Mouse (Mus musculus): Measurements from ENCODE around the gene Wnt5b. TPM values are rescaled to one million over a fixed set of nuclear protein-coding genes. Genes with fewer than 3 reads are reported as not detected.

Wnt5b gene
- 0.87 TPM for polyA plus RNA-seq (2017; shearing (Covaris generic))

DNA sequence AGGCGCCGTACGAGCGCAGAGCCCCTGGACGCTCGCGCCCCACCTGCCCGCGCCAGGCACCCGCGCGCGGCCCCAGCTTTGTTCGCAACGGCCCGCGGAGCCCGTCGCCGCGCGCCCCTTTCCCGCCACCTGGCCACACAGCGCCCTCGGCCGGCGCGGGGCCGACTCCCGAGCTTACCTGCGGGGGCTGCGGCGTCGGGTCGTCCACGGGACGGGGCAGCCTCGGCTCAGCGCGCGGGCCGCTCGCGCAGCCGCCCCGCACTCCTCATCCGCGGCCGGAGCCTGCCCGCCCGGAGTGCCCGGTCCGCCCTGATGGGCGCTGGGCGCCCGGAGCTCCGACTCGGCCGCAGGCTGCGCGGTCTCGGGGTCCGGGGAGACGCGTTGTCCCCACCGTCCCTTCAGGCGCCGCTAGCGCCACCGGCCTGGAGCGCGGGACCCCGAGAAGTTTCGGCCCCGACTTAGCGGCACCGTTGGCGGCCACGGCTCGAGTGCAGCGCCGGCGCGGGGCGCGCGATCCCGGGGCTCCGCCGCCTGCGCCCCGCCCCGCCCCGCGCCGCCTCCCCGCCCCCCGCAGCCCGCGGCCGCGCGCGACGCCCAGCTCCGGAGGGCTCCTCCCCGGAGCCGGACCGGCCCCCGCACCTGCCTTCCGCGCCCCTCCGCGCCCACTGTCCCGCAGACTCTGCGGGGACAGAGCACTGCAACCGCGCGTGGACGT lies at the start of gene Wnt5b:
TSS of gene Wnt5b (minus strand) at position 545 of the 715 bp plus-strand sequence.

GRCm38 (mm10) chr6:119479343-119479875 lies 64.7 kb downstream of the Wnt5b start, which contains the start of gene Fbxl14:
Gene Fbxl14 (plus strand): TSS chr6:119479668.

DNA sequence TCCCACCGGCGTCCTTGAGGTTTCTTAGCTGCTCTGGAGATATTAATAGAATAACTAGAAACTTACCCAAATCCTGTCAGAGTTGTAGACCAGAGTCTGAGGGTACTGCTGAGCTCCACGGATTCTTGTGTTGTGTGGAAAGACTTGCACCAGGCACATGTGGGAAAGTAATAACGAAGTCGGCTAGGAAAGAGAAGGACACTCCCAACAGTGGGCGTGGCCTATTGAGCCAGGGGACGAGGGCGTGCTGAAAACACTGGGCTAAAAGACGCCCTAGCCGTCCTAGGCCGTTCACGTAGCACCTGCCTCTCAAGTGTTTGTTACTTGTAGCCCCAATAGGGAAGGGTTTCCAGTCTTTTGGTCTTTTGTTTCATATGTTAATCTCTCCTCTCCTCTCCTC lies 126.8 kb downstream of the Wnt5b start, which contains the start of gene Adipor2:
TSS of gene Adipor2 (minus strand) at position 351 of the 400 bp plus-strand sequence.

Other genes starting within 250 kb of the Wnt5b start
- gene Lrtm2, start 213.6 kb downstream of the Wnt5b start, polyA plus RNA-seq (2017; shearing (Covaris generic)) = not detected
- 32.4 TPM for gene Adipor2, start 126.6 kb downstream of the Wnt5b start, polyA plus RNA-seq (2017; shearing (Covaris generic))
- 62.3 TPM for gene Fbxl14, start 64.7 kb downstream of the Wnt5b start, polyA plus RNA-seq (2017; shearing (Covaris generic))